Mouse (Mus musculus) hematopoietic stem cell, adult 5-6 weeks (primary cell): ENCODE data around the gene Agap1. TPM values are rescaled to one million over a fixed set of nuclear protein-coding genes. Genes with fewer than 3 reads are reported as not detected.

Experiments used
- ATAC-seq, 2 experiments: fragments of 125-278 bp in 1 of 2; replicated peaks in 1 of 2; 2 replicates each; pipeline ENCODE4 v1.8.0; 2016 to 2017; ENCODE audit warnings: inconsistent platforms in 2 of 2, mild to moderate bottlenecking in 2 of 2, moderate number of reproducible peaks in 2 of 2, low read depth in 1 of 2, moderate TSS enrichment in 1 of 2; ENCODE audit not compliant: low FRiP score in 2 of 2, poor library complexity in 2 of 2, severe bottlenecking in 2 of 2, insufficient read depth in 1 of 2, low TSS enrichment in 1 of 2
- total RNA-seq: library from RNA; stranded (forward); fragments of 172-1452, 232-1000 nt; gene quantifications from 2 replicates; pipeline ENCODE4 v1.2.3, GENCODE M21; 2017

Agap1 gene
- total RNA-seq, 1 experiment from 2014 or later, result 8.4 TPM

GRCm38 (mm10) chr1:89554969-89555856, 100.6 kb downstream of the Agap1 start:
- ATAC-seq, result peak; percentile 44

GRCm38 (mm10) chr1:89556006-89556405, 101.4 kb downstream of the Agap1 start:
- no peak for ATAC-seq

- ATAC-seq, result no peak
Measured at GRCm38 (mm10) chr1:89557401-89557800, 102.8 kb downstream of the Agap1 start.

- ATAC-seq, result no peak
Measured at GRCm38 (mm10) chr1:89558080-89558479, 103.5 kb downstream of the Agap1 start.

- ATAC-seq, result peak; percentile 7 to 76; a peak in 2 of 4 replicates
Measured at GRCm38 (mm10) chr1:89563399-89563798, 108.8 kb downstream of the Agap1 start.

GRCm38 (mm10) chr1:89566578-89567488, 112.2 kb downstream of the Agap1 start:
- ATAC-seq, result no peak

- no peak for ATAC-seq
Measured at GRCm38 (mm10) chr1:89568546-89569405, 114.2 kb downstream of the Agap1 start.

GRCm38 (mm10) chr1:89570522-89571299, 116.1 kb downstream of the Agap1 start:
- ATAC-seq, result no peak

- ATAC-seq, result no peak
Measured at GRCm38 (mm10) chr1:89573486-89573885, 118.9 kb downstream of the Agap1 start.

GRCm38 (mm10) chr1:89574941-89575890, 120.6 kb downstream of the Agap1 start:
- ATAC-seq, result peak; percentile 53 to 75

GRCm38 (mm10) chr1:89576174-89576890, 121.7 kb downstream of the Agap1 start:
- ATAC-seq, result no peak

- peak; percentile 25 to 46; a peak in 3 of 4 replicates for ATAC-seq
Measured at GRCm38 (mm10) chr1:89576985-89577384, 122.4 kb downstream of the Agap1 start.

GRCm38 (mm10) chr1:89580031-89580998, 125.7 kb downstream of the Agap1 start:
- ATAC-seq, result 0 out of 4 replicates have a peak, but pooled peaks of 1 of the 2 experiments have one; percentile 19
